8 mouse cellular contexts compared by ENCODE assay signal in the genomic region with DNA sequence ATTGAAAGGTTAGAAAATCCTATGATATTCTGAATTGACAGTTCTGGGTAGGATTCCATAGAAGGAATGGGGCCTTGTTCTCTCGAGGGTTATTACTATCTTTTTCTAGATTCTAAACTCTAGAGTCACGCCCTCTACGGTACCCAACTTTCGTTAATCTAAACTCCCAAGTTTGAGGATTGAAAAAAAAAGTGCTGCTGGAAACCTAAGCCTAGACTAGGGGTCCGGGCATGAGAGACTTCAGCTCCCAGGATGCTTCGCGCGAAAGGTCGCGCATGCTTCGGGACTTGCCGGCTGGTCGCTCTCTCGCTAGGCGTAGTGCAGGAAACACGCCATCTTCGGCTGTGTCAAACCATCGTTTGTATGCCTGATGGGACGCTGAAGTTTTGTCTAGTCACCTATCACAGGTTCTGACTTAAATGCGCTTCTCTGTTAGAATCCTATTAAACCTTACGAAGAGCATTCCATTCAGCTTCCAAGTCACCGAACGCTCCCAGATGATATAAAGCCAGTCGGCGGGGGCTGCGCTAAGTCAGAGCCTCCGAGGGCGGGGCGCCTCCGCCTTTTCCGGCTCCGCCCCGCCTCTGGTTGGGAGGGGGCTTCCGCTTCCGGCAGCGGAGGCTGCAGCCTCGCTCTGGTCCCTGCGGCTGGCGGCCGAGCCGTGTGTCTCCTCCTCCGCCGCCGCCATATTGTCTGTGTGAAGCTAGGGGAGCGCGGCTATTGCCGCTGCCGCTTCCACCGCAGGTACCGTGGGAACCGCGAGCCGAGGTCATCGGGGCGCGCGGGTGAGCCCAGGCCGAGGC. TPM values are rescaled to one million over a fixed set of nuclear protein-coding genes. Genes with fewer than 3 reads are reported as not detected.
A peak's percentile ranks its signal among the peaks of the same experiment; 100 is the strongest.
DNase-seq lines count a peak whose midpoint lies in the region; ATAC-seq lines count a peak whose summit lies in the region.

Gene Csnk2a1 (plus strand): TSS at position 592 of the 803 bp plus-strand sequence.

- H3K4me3 ChIP-seq in forebrain, embryonic 11.5 days (ENCODE audit: low read depth, low read length), result peak within 1 kb of the TSS; percentile 98
- peak within 1 kb of the TSS; percentile 98 for H3K4me3 ChIP-seq in heart, embryonic 16.5 days (ENCODE audit: low read length)
- peak within 1 kb of the TSS; percentile 89 for H3K4me3 ChIP-seq in liver, embryonic 15.5 days (replicated peaks)
- H3K4me3 ChIP-seq in neural tube, embryonic 12.5 days, result peak within 1 kb of the TSS; percentile 94

- ATAC-seq in forebrain, embryonic 11.5 days (replicated peaks; ENCODE audit: low FRiP score), result peak; percentile 96
- ATAC-seq in heart, embryonic 16.5 days (replicated peaks; ENCODE audit: extremely low read depth, insufficient read depth, low FRiP score), result peak; percentile 95
- ATAC-seq in liver, embryonic 15.5 days (ENCODE audit: insufficient read depth), result peak; percentile 94
- peak; percentile 96 for ATAC-seq in neural tube, embryonic 12.5 days (ENCODE audit: low FRiP score, low read depth)

- no peaks in the 10 kb centered on the region; the same call in 1 of the 2 replicates for H3K4me1 ChIP-seq in forebrain, embryonic 11.5 days (replicated peaks; ENCODE audit: control insufficient read depth, insufficient read depth, low read length)
- peaks cover 15% of the 10 kb centered on the region for H3K4me1 ChIP-seq in heart, embryonic 16.5 days (ENCODE audit: control insufficient read depth, insufficient read depth, low read length)
- H3K4me1 ChIP-seq in liver, embryonic 15.5 days (replicated peaks), result peaks cover 38% of the 10 kb centered on the region
- H3K4me1 ChIP-seq in neural tube, embryonic 12.5 days, result peaks cover 22% of the 10 kb centered on the region

- no peaks in the 10 kb centered on the region for H3K9me3 ChIP-seq in forebrain, embryonic 11.5 days (ENCODE audit: control insufficient read depth, low read length)
- no peaks in the 10 kb centered on the region for H3K9me3 ChIP-seq in heart, embryonic 16.5 days (replicated peaks; ENCODE audit: control insufficient read depth, low read length)
- no peaks in the 10 kb centered on the region for H3K9me3 ChIP-seq in liver, embryonic 15.5 days (replicated peaks)
- H3K9me3 ChIP-seq in neural tube, embryonic 12.5 days, result no peaks in the 10 kb centered on the region

- H3K27me3 ChIP-seq in forebrain, embryonic 11.5 days (ENCODE audit: control insufficient read depth, insufficient read depth, low read length), result no peaks in the 10 kb centered on the region
- no peaks in the 10 kb centered on the region for H3K27me3 ChIP-seq in heart, embryonic 16.5 days (ENCODE audit: control insufficient read depth, insufficient read depth, low read length)
- no peaks in the 10 kb centered on the region for H3K27me3 ChIP-seq in liver, embryonic 15.5 days
- no peaks in the 10 kb centered on the region for H3K27me3 ChIP-seq in neural tube, embryonic 12.5 days (replicated peaks)

- peak within 1 kb of the TSS; percentile 97 for H3K9ac ChIP-seq in forebrain, embryonic 11.5 days (ENCODE audit: low read length)
- H3K9ac ChIP-seq in heart, embryonic 16.5 days (ENCODE audit: low read length), result peak within 1 kb of the TSS; percentile 99
- H3K9ac ChIP-seq in liver, embryonic 15.5 days, result peak within 1 kb of the TSS; percentile 92
- peak within 1 kb of the TSS; percentile 96 for H3K9ac ChIP-seq in neural tube, embryonic 12.5 days

- H3K36me3 ChIP-seq in forebrain, embryonic 11.5 days (ENCODE audit: control insufficient read depth, insufficient read depth, low read length), result no peaks in the 10 kb centered on the region
- H3K36me3 ChIP-seq in heart, embryonic 16.5 days (ENCODE audit: control insufficient read depth, insufficient read depth), result peaks cover 2% of the 10 kb centered on the region; the same call in 1 of the 2 replicates
- peaks cover 15% of the 10 kb centered on the region for H3K36me3 ChIP-seq in liver, embryonic 15.5 days (replicated peaks)
- 0 out of 2 replicates have a peak, but pooled peaks cover 3% of the 10 kb centered on the region for H3K36me3 ChIP-seq in neural tube, embryonic 12.5 days

- peak within 1 kb of the TSS; percentile 73 for H3K4me2 ChIP-seq in forebrain, embryonic 11.5 days (ENCODE audit: low read depth, low read length, severe bottlenecking)
- H3K4me2 ChIP-seq in heart, embryonic 16.5 days (ENCODE audit: low read depth, low read length), result peak within 1 kb of the TSS; percentile 83
- peak within 1 kb of the TSS; percentile 80 for H3K4me2 ChIP-seq in liver, embryonic 15.5 days
- peak within 1 kb of the TSS; percentile 81 for H3K4me2 ChIP-seq in neural tube, embryonic 12.5 days (replicated peaks)

- H3K27ac ChIP-seq in forebrain, embryonic 11.5 days (ENCODE audit: low read depth, low read length), result peak within 1 kb of the TSS; percentile 92
- peak within 1 kb of the TSS; percentile 99 for H3K27ac ChIP-seq in heart, embryonic 16.5 days (ENCODE audit: low read length)
- peak within 1 kb of the TSS; percentile 95 for H3K27ac ChIP-seq in liver, embryonic 15.5 days (replicated peaks)
- peak within 1 kb of the TSS; percentile 93 for H3K27ac ChIP-seq in neural tube, embryonic 12.5 days

- under 1% methylated on average over 54 of the region's 58 CpGs for WGBS in forebrain, embryonic 11.5 days
- under 1% methylated on average over 55 of the region's 58 CpGs for WGBS in heart, embryonic 16.5 days
- under 1% methylated on average over 58 of the region's 58 CpGs for WGBS in liver, embryonic 15.5 days (ENCODE audit: insufficient replicate concordance)
- under 1% methylated on average over 58 of the region's 58 CpGs for WGBS in neural tube, embryonic 12.5 days

- DNase-seq in CD8-positive naive resting alpha-beta T cell, adult 2 months (ENCODE audit: low read depth in 2 of 2, low spot score in 2 of 2), result peak; percentile 84 to 89
- DNase-seq in c-Kit-positive CD71-negative TER-119-negative erythroid progenitor cells, embryonic 14.5 days (ENCODE audit: low read depth), result peak; percentile 83
- peak; percentile 92 for DNase-seq in forebrain, embryonic 11.5 days (ENCODE audit: low spot score)
- peak; percentile 95 to 96 for DNase-seq in kidney, postnatal 36 days
- DNase-seq in telencephalon, adult 2 months (ENCODE audit: low read depth, low spot score), result peak; percentile 96

RNA-seq across cellular contexts. Expression of gene Csnk2a1, which starts in this region (rescaled TPM):
- polyA plus RNA-seq in forebrain, embryonic 11.5 days (2014; fragmentation: Nextera tagmentation; extraction: Ambion mirVana), result 72.2 and 73.6 TPM in 2 replicates
- 70.9 and 75.7 TPM in 2 replicates for polyA plus RNA-seq in heart, embryonic 16.5 days (2015; fragmentation: Nextera tagmentation; extraction: Ambion mirVana)
- polyA plus RNA-seq in liver, embryonic 15.5 days (2015; fragmentation: Nextera tagmentation; extraction: Ambion mirVana), result 29.7 and 34.8 TPM in 2 replicates
- polyA plus RNA-seq in neural tube, embryonic 12.5 days (2016; fragmentation: Nextera tagmentation; extraction: Ambion mirVana), result 87.0 and 118 TPM in 2 replicates

Comparison
In these comparisons a context has a peak if more than half of its experiments do, and no peak if none do; other contexts are left out.
1. Peak in every context shown above with its lines: DNase-seq, ATAC-seq, H3K4me3 ChIP-seq and H3K27ac ChIP-seq.